Mouse (Mus musculus) spleen, adult 2 months (tissue): Measurements from ENCODE around the gene Plau. TPM values are rescaled to one million over a fixed set of nuclear protein-coding genes. Genes with fewer than 3 reads are reported as not detected.
A peak's percentile ranks its signal among the peaks of the same experiment; 100 is the strongest.

Source experiments
- DNase-seq, 2 experiments: peaks; one replicate each; pipeline versions ENCODE4 v3.0.0 to v3.0.0-alpha.2; 2012 to 2021; ENCODE audit warnings: low spot score in 2 of 2, low read depth in 1 of 2
- H3K27ac ChIP-seq: fragments of 200-500 bp; 2 replicates; pipeline ENCODE4 v1.5.1; 2012; ENCODE audit warnings: low read length, inconsistent platforms; ENCODE audit not compliant: insufficient read depth
- H3K27me3 ChIP-seq: fragments of 200-500 bp; 2 replicates; pipeline ENCODE4 v1.6.1; 2012; ENCODE audit warnings: mild to moderate bottlenecking, moderate library complexity, low read length, inconsistent platforms; ENCODE audit not compliant: control insufficient read depth, insufficient read depth
- H3K36me3 ChIP-seq: fragments of 200-500 bp; 2 replicates; pipeline ENCODE4 v1.6.1; 2012; ENCODE audit warnings: mild to moderate bottlenecking, low read length, inconsistent platforms; ENCODE audit not compliant: control insufficient read depth, insufficient read depth
- H3K4me1 ChIP-seq: fragments of 200-500 bp; 2 replicates; pipeline ENCODE4 v1.6.1; 2011; ENCODE audit warnings: inconsistent platforms; ENCODE audit not compliant: control insufficient read depth, insufficient read depth, insufficient read length
- H3K4me3 ChIP-seq: fragments of 200-500 bp; 2 replicates; pipeline ENCODE4 v1.5.1; 2011; ENCODE audit warnings: mild to moderate bottlenecking, inconsistent platforms; ENCODE audit not compliant: insufficient read depth, insufficient read length; ENCODE audit errors: extremely low read depth
- CTCF ChIP-seq: fragments of 200-500 bp; IDR thresholded peaks from 2 replicates; pipeline ENCODE4 v1.5.1; 2011; ENCODE audit warnings: mild to moderate bottlenecking, inconsistent platforms; ENCODE audit not compliant: insufficient read depth, insufficient read length, insufficient replicate concordance; ENCODE audit errors: extremely low read depth
- POLR2A ChIP-seq: fragments of 200-500 bp; IDR thresholded peaks from 2 replicates; pipeline ENCODE4 v1.6.1; 2011; ENCODE audit warnings: low read depth, low read length, inconsistent platforms
- WGBS: fragments of 180-500 bp; shearing (Covaris S2); methylation state at CpG from one replicate; pipeline ENCODE4 v1.1.7; 2018; 5-methylcytosine and 5-hydroxymethylcytosine counted together
- polyA plus RNA-seq: library from polyadenylated mRNA; depleted of rRNA; stranded (reverse); fragments of >200 nt; gene quantifications from 2 replicates; pipeline ENCODE4 v1.2.3, GENCODE M21; 2012

Gene Plau
- polyA plus RNA-seq, 1 experiment: 1.2 TPM

- H3K4me3 ChIP-seq: no peak overlapping the region
- H3K4me1 ChIP-seq: peaks cover 23% of the 10 kb centered on the region
- no peak for DNase-seq
- H3K36me3 ChIP-seq: no peaks in the 10 kb centered on the region
- no peak overlapping the region for H3K27ac ChIP-seq
- WGBS: 90% methylated on average over 8 of the region's 8 CpGs
- TF ChIP-seq CTCF (no peak), POLR2A (no peak)
- no peaks in the 10 kb centered on the region for H3K27me3 ChIP-seq
Measured at GRCm38 (mm10) chr14:20796643-20797042, 39.8 kb upstream of the Plau start.

GRCm38 (mm10) chr14:20798300-20798699, 38.2 kb upstream of the Plau start:
- DNase-seq: no peak
- TF ChIP-seq POLR2A: no peak
- TF ChIP-seq CTCF: no peak
- 84% methylated on average over 6 of the region's 6 CpGs for WGBS
- no peak overlapping the region for H3K4me3 ChIP-seq
- H3K4me1 ChIP-seq: peaks cover 14% of the 10 kb centered on the region; the same call in 1 of the 2 replicates
- H3K27ac ChIP-seq: no peak overlapping the region
- H3K27me3 ChIP-seq: no peaks in the 10 kb centered on the region
- no peaks in the 10 kb centered on the region for H3K36me3 ChIP-seq

GRCm38 (mm10) chr14:20798761-20799160, 37.7 kb upstream of the Plau start:
- WGBS: 6% methylated on average over 7 of the region's 7 CpGs
- no peaks in the 10 kb centered on the region for H3K36me3 ChIP-seq
- H3K27me3 ChIP-seq: no peaks in the 10 kb centered on the region
- no peak overlapping the region for H3K4me3 ChIP-seq
- no peak for TF ChIP-seq POLR2A
- TF ChIP-seq CTCF: peak; percentile 97
- DNase-seq: peak; percentile 64 to 90
- no peak overlapping the region for H3K27ac ChIP-seq
- peaks cover 14% of the 10 kb centered on the region; the same call in 1 of the 2 replicates for H3K4me1 ChIP-seq

DNA sequence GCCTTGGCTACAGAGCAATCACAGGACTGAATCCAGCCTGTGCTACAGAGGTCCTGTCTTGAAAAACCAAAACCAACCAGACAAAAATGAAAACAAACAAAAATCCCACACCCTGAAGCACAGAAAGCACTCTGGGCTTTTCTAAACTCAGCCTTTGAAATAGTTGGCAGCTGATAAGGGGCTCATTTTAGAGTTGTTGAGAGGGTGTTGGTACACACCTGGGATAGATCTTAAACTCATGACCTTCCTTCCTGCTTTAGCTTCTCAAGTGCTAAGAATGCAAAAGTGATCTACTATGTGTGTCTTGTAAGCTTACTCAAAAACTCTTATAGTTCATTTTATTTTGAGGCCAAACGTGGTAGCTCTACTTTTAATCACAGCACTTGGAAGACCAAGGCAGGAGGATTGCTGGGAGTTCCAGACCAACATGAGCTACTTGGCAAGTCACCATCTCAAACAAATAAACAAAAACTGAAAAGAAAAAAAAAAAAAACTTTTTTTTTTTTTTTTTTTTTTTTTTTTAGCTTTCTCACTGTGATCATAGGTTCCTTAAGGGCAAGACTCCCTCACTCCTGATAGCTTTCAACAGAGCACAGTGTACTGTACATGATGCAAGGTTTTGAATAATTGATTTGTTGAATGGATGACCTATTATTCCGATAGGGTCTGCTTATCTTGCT, 33.4 kb upstream of the Plau start:
- DNase-seq: no peak
- no peak for TF ChIP-seq POLR2A
- no peak for TF ChIP-seq CTCF
- Histone ChIP-seq H3K4me1 (no peaks in the 10 kb centered on the region), H3K36me3 (no peaks in the 10 kb centered on the region), H3K4me3 (no peak overlapping the region), H3K27ac (no peak overlapping the region), H3K27me3 (no peaks in the 10 kb centered on the region)
- WGBS: 44% methylated on average over 2 of the region's 2 CpGs

DNA sequence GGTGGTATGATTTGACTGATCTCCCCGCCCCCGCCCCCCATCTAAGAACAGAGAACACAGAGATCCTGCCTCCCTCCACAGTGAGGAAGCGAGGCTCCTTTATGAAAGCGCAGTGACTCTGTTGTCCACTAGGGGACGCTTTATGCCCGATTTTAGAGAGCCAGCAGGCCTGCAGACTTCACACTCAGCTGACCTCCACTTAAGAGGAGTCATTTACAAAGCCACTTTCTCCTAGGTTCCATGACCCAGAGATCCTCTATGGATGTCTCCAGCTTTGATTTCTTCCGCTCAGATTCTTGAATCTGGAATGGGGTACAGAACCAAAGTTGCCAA, 32.9 kb upstream of the Plau start:
- 3% methylated on average over 7 of the region's 7 CpGs for WGBS
- peak; percentile 64 to 70 for DNase-seq
- Histone ChIP-seq H3K4me1 (no peaks in the 10 kb centered on the region), H3K4me3 (no peak overlapping the region), H3K27ac (no peak overlapping the region), H3K27me3 (no peaks in the 10 kb centered on the region), H3K36me3 (no peaks in the 10 kb centered on the region)
- TF ChIP-seq CTCF: peak; percentile 92; the same call in 1 of the 2 replicates
- TF ChIP-seq POLR2A: no peak

GRCm38 (mm10) chr14:20804481-20804880, 32.0 kb upstream of the Plau start:
- H3K27me3 ChIP-seq: no peaks in the 10 kb centered on the region
- whole genome bisulfite sequencing: 74% methylated on average over 5 of the region's 5 CpGs
- no peak overlapping the region for H3K4me3 ChIP-seq
- H3K36me3 ChIP-seq: no peaks in the 10 kb centered on the region
- no peak for DNase-seq
- no peak overlapping the region for H3K27ac ChIP-seq
- TF ChIP-seq CTCF: no peak
- TF ChIP-seq POLR2A: no peak
- H3K4me1 ChIP-seq: no peaks in the 10 kb centered on the region

GRCm38 (mm10) chr14:20804964-20805672, 31.3 kb upstream of the Plau start:
- H3K27me3 ChIP-seq: no peaks in the 10 kb centered on the region
- no peak overlapping the region for H3K27ac ChIP-seq
- 79% methylated on average over 9 of the region's 9 CpGs for WGBS
- DNase-seq: no peak
- H3K4me3 ChIP-seq: no peak overlapping the region
- H3K36me3 ChIP-seq: no peaks in the 10 kb centered on the region
- no peak for TF ChIP-seq CTCF
- no peak for TF ChIP-seq POLR2A
- no peaks in the 10 kb centered on the region for H3K4me1 ChIP-seq
